Mouse (Mus musculus): ENCODE measurements at regions not wholly inside any gene's neighbourhood (a gene's known extent, or its start where the extent isn't known, plus 50 kb on each side); places are given as distances from the start of the nearest gene placed in this dataset.

GRCm38 (mm10) chr17:72782775-72783174 lies 53.5 kb upstream of the Ypel5 start:
- in situ Hi-C loops (cut with MboI, MseI): no loop called here

- in situ Hi-C loops (cut with MboI, MseI): no loop called here
Observed at GRCm38 (mm10) chr17:72781786-72782185, 54.5 kb upstream of the Ypel5 start.

DNA sequence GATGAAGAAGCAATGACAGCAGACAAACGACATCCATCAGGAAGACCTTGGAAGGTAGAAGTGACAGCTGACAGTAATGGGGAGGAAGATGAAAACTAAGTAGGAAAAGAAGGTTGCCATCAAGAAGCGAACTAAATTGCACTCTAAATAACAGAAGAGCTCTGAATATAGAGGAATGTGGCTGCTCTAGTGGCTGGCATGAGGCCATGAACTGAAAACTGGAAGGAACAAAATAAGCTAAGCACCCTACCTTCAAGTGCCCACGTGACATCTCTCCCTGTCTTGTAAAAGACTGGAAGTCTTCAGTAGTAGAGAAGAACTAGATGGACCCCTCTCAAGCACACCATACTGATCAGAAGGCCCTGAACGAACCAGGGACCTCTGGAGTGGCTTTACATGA lies 68.0 kb upstream of the Ypel5 start:
- in situ Hi-C loops (cut with MboI, MseI): no loop called here

GRCm38 (mm10) chr17:72760937-72761336 lies 75.3 kb upstream of the Ypel5 start:
- in situ Hi-C loops (cut with MboI, MseI): no loop called here

DNA sequence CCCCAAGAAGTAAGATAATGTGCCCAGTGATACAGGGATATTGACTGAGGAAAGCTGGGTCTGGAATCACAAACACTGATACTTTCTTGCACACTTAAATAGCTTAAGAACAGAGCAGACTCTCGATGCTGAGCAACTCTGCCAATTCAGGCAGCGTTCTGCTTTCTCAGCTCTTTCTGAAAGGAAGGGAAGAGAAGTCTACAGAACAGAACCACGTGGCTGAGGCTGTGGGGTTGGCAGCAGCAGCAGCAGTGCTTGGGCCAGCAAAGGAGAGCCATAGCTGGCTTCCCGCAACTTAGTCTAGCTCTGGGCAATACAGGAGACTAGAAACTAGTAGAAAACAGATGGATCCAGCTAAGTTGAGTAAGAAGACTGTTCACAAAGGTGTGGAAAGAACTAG lies 89.8 kb upstream of the Ypel5 start:
- in situ Hi-C loops (cut with MboI, MseI): no loop called here

DNA sequence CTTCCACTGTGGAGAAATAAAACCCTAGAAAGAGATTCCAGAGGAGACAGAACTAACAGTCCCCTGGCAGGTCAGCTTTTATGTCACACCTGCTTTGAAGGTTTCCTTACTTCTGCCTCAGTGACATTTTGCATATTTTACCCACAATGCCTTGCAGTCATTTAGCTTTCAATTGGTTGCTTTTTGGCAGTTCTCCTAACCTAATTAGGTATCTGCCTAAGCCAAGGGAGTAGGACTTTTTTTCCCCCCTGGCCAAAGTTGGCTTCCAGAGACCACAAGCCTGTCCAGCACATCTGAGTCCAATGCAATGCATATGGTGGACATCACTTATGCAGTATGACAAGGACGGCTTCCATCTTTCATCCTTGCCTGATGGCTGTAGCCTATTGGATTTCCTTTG lies 103.2 kb upstream of the Ypel5 start:
- in situ Hi-C loops (cut with MboI, MseI): no loop called here

DNA sequence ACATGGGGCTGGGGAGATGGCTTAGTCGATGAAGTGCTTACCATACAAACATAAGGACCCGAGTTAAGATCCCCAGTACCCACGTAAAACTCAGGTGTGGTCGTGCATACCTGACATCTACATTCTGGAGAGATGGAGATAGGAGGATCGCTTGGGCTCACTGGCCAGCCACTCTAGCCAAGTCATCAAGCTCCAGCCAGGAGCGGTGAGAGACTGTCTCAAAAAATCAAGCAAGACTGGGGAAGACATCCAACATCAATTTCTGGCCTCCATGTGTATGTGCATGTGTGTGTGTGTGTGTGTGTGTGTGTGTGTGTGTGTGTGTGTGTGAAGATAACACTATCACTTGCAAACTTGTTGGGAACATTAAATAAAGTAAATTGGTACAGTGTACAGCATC lies 104.6 kb upstream of the Ypel5 start:
- in situ Hi-C loops (cut with MboI, MseI): no loop called here

DNA sequence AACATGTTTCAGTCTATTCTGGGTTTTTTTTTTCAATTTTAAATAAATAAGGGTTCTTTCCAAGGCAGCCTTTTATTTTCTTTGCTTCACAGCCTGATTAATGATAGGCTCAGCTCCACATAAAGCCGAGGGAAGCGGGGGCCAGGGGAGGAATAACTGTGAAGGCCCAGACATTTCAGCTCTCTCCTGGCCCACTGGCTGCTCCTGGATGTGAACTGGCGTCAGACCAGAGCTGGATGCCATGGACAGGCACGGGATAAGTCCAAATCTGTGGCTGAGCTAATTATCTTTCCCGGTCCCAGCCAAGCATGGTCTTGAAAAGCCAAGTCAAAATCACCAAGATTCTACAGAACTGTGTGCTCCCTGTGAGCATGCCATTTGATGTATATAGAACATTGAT lies 105.1 kb upstream of the Ypel5 start:
- in situ Hi-C loops (cut with MboI, MseI): no loop called here

DNA sequence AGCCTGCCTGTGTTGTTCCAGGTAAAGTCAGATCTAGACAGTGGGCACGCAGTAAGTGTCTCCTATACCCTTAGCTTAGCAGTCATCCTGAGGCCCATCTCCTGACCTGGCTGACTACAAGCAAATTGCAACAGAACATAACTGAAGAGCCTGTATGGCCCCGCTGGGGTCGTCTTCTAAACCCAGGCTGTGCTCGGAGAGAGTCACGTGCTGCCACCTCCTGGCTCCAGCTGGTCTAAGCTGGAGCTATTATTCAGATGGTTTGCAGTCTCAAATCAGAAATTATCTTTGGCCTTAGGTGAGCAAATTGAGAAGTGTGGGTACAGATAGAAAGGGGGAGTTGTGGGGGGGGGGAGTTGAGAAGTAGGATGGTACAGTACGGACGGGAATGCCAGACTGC lies 115.5 kb upstream of the Ypel5 start:
- in situ Hi-C loops (cut with MboI, MseI): no loop called here

DNA sequence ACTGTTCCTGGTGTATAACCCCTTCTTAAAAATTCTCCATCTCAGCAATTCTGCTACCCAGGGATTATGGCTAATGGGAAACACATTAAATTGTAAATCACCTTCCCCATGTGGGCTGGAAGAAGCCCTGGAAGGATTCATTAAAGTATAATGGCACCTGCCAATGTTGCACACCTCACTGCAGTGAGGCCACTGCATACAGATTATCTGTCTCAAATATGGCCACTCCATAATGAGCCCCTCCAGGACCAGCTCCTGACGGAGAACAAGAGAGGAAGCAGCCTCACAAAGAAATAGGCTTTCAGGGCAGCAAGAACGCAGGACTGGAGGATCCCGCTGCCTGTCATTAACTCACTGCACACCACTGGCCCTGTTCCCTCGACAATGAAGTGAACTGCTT lies 115.2 kb upstream of the Alk start:
- in situ Hi-C loops (cut with MboI, MseI): no loop called here

- in situ Hi-C loops (cut with MboI, MseI): no loop called here
Observed at GRCm38 (mm10) chr17:72691630-72692029, 87.2 kb upstream of the Alk start.

DNA sequence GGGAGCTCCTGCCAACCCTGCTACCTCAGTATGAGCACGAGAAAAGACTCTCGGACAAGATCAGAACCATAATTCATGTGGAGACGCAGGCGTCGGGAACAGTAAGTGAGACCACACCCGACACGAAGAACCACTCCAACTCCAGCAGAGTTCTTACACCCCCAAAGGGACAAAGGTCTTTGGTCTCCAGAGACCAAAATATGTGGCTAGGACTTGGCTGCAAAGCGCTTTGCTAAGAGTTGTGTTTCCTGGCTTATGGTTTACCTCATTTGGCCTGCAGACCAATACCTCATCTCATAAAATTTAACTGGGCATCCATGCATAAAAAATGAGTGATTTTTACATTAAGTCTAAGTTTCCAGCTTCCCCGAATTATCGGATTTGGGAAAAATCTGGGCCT lies 85.2 kb upstream of the Alk start:
- in situ Hi-C loops (cut with MboI, MseI): no loop called here

- in situ Hi-C loops (cut with MboI, MseI): no loop called here
Observed at GRCm38 (mm10) chr17:72688800-72689199, 84.4 kb upstream of the Alk start.

- in situ Hi-C loops (cut with MboI, MseI): no loop called here
Observed at GRCm38 (mm10) chr17:72674658-72675057, 70.2 kb upstream of the Alk start.

DNA sequence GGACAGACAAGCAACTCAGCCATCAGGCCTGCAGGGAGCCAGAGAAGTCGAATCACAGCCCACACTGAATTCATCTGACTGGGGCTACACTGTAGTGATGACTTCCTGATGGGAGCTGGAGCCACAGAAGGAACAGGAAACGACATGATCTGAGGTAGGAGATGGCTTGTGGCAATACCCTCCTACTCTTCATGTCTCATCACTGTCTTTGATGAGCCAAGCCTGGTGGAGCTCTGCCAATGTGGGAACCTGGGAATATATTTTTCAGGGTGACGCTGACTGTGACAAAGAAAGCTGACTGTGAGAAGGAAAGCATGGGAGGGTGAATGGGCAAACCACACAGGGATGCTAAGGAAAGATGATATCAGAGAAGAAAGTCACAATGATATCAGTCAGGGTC lies 67.6 kb upstream of the Alk start:
- in situ Hi-C loops (cut with MboI, MseI): no loop called here

DNA sequence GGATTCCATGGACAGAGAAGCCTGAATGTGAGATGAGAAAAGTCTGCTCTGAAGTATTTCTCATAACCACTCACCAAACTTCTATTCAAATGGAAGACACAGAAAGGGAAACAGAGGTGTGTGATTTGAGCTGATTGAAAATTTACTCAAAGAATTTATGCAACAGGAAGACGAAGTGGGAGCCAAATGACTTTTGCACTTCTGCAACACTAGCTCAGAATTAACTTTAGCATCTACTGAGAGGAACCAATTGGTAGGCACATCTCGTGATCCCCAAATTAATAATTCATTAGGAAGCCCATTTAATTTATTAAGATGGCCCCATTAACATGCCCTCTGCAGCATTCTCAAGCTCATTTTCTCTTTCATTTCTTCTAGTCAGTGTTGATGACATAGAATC lies 62.5 kb upstream of the Alk start:
- in situ Hi-C loops (cut with MboI, MseI): no loop called here

DNA sequence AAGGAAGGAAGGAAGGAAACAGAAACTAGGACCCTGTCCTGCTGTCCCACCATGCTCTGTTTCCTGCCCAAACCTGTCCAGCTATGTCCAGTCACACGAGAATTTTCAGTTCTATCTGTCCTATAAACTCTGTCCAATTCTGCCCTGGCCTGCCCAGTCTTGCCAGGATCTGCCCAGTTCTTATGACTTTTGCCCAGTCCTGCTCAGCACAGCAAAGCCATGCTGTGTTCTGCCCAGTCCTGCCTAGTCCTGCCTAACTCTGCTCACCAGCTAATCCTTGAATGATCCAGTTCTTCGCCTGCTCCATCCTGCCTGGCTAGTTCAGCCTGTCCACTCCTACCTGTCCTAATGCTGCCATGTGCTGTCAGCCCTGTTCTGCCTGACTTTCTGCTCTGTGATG lies 57.3 kb upstream of the Alk start:
- in situ Hi-C loops (cut with MboI, MseI): no loop called here

DNA sequence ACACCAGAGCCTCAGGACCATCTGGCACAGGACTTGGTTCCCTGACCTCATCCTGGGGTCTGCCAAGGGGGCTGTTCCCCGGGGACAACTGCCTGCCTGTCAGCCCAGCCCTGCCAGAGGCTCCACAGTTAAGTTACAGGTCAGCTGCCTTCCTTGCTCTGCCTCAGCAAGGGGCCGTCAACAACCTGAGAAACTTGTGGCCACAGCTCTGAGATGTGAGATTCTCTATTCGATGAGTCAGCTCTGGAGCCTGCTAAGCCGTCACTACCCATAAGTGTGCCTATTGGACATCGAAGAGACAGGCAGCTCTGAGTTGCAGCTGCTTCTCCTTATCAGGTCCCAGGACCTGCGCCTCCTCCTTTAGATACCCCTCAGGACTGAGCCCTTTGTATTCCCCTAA lies 54.3 kb upstream of the Alk start:
- in situ Hi-C loops (cut with MboI, MseI): loop anchor here (5.0 kb wide), 1 partner anchor 91 kb away; no protein-coding TSS in a partner anchor

DNA sequence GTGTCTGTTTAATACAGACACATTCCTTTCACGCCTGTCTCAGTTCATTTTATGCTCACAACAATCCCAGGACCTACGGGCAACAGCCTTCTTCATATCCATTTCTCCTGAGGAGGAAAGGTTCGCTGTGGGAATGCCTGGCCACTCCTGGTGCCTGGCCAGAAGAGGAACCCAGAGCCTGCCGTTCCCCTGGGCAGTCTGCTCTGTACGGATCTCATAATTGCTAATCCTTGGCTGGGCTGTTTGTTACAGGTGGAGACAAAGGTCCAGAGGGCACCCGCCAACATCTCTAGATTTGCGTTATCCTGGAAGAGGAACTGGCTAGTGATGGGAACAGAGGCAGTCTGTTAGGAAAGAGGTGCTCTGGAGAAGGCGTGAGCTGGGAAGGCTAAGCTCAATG lies 53.4 kb upstream of the Alk start:
- in situ Hi-C loops (cut with MboI, MseI): loop anchor here (5.0 kb wide), 1 partner anchor 91 kb away; no protein-coding TSS in a partner anchor
